Mouse (Mus musculus) kidney, postnatal 14 days (tissue): ENCODE results near the gene Gm16442.
"Not testable (repeated sequence)": the region's sequence is repeated elsewhere in the genome, so short reads cannot be mapped to it uniquely, and the experiment has no call there.

ENCODE experiments used
- DNase-seq: peaks from one replicate; pipeline ENCODE4 v3.0.0; 2022; ENCODE audit warnings: mixed read lengths

The Gm16442 gene

GRCm38 (mm10) chr7:20122479-20122878 is at the start of gene Gm16442:
Gene Gm16442, minus strand, starts transcription at chr7:20122579.
- not testable (repeated sequence) for DNase-seq

- DNase-seq, result not testable (repeated sequence)
Observed at GRCm38 (mm10) chr7:20168277-20168676, 45.9 kb upstream of the Gm16442 start, which contains the start of gene Vmn1r94. Gene Vmn1r94, minus strand, starts transcription at chr7:20168377.

GRCm38 (mm10) chr7:20138988-20139387 is 16.6 kb upstream of the Gm16442 start, which contains the start of gene Vmn1r93:
Gene Vmn1r93, minus strand, starts transcription at chr7:20139088.
- DNase-seq, result not testable (repeated sequence)

- DNase-seq, result not testable (repeated sequence)
Observed at GRCm38 (mm10) chr7:20099380-20099779, 23.0 kb downstream of the Gm16442 start, which contains the start of gene Vmn1r91. Gene Vmn1r91, plus strand, starts transcription at chr7:20099680.

GRCm38 (mm10) chr7:20078118-20078517 is 44.3 kb downstream of the Gm16442 start:
- not testable (repeated sequence) for DNase-seq
